Mouse (Mus musculus) neural tube, embryonic 10.5 days (tissue): Measurements from ENCODE around the gene BC004004.
"Not testable (repeated sequence)": the region's sequence is repeated elsewhere in the genome, so short reads cannot be mapped to it uniquely, and the experiment has no call there.

Experiments
- DNase-seq: peaks from one replicate; pipeline ENCODE4 v3.0.0-alpha.2; 2017; ENCODE audit warnings: low spot score; ENCODE audit errors: extremely low spot score

The BC004004 gene

GRCm38 (mm10) chr17:29268682-29269348, at the start of gene BC004004:
Gene BC004004, plus strand, starts transcription at chr17:29268788.
- DNase-seq: peak; percentile 97

DNA sequence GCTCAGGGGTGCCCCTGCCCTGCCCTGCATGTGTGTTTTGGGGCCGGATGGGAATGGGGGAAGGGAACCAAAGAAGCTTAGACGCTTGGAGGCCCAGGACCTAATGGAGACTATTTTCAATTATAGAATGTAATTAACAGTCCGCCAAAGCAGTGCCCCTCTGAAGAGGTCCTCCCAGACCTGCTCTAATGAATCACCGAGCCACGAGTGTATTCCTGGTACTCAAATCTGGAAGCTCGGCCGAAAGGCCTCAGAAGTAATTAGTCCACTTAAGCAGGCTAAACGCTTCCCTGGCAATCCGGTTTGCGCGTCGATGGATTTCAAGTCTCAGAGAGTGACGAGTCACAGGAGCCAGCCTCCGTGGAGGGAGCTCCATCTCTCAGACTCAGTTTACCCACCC, 48.0 kb upstream of the BC004004 start:
- DNase-seq: no peak

- no peak for DNase-seq
Measured at GRCm38 (mm10) chr17:29231109-29231508, 37.5 kb upstream of the BC004004 start.

GRCm38 (mm10) chr17:29236111-29236510, 32.5 kb upstream of the BC004004 start:
- DNase-seq: no peak

- peak; percentile 37 for DNase-seq
Measured at GRCm38 (mm10) chr17:29237267-29237771, 31.3 kb upstream of the BC004004 start.

DNA sequence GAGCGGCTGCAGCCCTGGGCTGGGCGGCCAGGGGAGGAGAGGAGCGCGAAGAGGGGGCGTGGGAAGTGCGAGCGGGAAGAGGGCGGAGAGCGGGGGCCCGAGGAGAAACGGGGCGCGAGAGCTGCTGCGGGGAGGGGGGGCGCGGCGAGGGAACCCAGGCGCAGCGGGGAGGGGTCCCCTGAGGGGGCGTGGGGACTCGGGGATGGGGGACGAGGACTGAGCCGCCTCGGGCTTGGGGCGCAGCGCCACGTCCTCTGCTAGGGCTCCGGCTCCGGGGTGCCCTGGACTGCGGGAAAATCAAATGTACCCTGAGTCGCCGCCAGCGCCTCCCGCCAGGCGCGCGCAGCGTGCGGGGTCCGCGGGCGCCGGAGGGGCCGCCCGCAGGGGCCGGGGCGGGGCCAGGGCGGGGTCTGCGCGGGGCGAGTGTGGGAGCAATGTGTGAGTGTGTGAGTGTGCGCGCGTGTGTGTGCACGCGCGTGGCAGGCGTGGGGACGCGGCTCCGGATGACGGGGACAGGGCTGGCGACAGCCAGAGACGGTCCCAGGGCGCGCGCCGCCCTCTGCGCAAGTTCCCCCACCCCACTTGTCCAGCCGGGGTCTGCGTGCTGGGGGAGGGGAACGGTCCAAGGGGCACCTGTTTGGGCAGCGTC, 30.7 kb upstream of the BC004004 start, which contains the start of gene Cpne5:
Gene Cpne5 (minus strand): TSS at position 396 of the 649 bp plus-strand sequence.
- peak; percentile 46 for DNase-seq

DNA sequence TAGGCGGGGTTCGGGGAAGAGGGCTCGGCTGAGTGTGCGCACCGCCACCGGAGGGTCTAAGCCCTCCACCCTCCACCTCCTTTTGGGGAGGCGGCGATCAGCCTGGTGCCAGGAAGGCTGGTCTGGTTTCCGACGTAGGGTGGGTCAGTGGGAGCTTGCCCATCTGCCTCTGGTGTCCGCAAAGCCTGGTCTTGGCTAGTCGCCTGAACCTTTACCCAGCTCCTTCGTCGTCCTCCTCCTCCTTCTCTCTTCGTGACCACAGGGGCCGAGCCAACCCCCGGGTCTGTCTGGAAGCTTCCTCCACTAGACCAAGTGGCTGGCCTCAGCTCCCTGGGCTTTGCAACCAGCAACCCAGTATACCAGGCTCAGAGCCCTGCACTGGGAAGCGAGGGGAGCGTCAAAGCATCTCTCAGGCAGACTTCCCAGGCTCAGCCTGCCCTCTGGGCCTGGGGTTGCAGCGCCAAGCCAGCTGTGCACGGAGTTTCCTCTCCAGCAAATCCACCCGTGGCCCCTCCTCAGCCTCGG, 30.1 kb upstream of the BC004004 start:
- DNase-seq: peak; percentile 52

GRCm38 (mm10) chr17:29244912-29245311, 23.7 kb upstream of the BC004004 start:
- DNase-seq: no peak

- no peak for DNase-seq
Measured at GRCm38 (mm10) chr17:29245725-29246124, 22.9 kb upstream of the BC004004 start.

DNA sequence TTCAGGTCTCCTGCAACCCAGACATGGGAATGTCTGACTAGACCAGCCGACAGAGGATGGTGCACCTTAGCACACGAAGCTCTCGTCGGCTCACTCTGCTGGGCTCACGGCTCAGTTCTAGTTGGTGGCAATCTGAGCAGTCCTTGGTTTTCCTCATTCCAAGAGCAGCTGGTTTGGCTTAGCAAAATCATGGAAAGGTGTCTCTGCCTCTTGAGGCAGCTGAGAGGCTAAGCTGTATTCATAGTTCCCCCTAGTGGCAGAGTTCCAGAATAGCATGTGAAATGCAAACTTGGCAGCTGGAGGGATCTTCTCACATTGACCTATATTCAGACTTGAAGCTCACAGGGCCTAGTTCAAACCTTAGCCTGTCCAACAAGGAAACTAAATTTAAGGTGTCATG, 22.0 kb upstream of the BC004004 start:
- DNase-seq: peak; percentile 60

- no peak for DNase-seq
Measured at GRCm38 (mm10) chr17:29247881-29248280, 20.7 kb upstream of the BC004004 start.

DNA sequence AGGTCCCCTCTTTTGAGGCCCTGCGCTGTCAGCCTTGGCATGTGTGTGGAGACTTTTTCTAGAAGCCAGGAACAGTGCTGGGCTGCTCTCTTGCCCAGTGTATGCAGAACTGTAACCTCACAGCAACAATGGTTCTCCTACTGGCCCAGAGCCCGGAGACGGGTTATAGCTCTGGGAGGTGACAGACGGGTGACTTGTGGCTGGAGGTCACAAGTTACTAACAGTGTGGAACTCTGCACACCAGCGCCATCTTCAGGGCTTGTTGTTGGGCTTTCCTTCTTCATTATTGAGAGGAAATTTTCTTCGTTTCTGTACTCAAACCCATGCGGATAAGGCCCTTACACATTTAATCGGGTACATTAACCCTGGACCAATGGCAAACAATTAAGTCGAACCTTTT, 19.1 kb upstream of the BC004004 start:
- no peak for DNase-seq

- DNase-seq: not testable (repeated sequence)
Measured at GRCm38 (mm10) chr17:29251006-29251405, 17.6 kb upstream of the BC004004 start.

DNA sequence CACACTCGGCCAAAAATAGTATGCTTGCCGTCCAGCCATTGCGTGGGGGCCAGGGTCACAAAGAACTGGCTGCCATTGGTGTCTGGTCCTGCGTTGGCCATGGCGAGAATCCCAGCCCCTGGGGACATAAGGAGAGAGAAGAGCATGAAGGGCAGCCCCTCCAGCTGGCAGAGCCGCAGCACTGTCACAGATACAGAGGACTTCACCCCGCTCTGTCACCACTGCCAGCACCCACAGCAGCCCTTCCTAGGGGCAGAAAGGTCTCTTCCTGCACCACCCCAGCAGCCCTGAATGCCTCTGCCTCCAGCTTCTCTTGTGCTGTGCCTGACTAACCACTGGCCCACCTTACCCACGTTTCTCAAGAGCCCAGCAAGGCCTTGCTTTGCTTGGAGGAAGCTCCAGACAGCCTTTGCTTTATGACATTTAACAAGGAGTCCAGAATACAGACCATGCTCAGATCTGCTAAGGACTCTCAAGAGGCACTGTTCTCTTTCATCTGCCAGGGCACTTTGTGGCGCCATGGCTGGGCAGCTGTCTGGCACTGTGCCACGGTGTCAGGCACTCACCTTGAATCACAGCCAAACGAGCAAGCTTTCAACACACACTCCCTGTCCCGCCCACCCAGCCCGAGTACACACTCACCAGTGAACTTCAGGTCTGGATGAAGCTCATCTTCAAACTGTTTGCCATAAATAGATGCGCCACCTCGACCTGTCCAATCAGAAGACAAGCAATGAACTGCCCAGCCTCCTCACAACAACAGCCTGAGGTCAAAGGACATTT, 16.8 kb upstream of the BC004004 start:
- DNase-seq: no peak

DNA sequence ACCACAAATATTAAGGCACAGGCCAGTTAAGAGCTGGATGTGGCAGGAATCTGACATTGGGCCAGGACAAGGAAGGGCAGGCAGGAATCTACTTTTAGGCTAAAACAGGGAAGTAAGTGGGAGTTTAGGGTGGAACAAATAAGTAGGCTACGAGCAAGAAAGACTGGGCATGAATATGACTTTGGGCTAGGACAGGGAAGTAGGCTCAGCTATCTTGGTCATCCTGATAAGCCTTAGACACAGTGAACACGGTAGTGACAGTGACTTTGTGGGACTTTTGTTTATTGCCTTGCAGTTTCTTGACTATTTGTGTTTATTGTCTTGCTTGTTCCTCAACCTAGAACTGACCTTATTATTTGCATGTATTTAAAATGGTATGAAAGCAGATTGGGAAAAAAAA, 15.4 kb upstream of the BC004004 start:
- no peak for DNase-seq

GRCm38 (mm10) chr17:29253684-29254083, 14.9 kb upstream of the BC004004 start:
- DNase-seq: no peak

- DNase-seq: not testable (repeated sequence)
Measured at GRCm38 (mm10) chr17:29254784-29255183, 13.8 kb upstream of the BC004004 start.

DNA sequence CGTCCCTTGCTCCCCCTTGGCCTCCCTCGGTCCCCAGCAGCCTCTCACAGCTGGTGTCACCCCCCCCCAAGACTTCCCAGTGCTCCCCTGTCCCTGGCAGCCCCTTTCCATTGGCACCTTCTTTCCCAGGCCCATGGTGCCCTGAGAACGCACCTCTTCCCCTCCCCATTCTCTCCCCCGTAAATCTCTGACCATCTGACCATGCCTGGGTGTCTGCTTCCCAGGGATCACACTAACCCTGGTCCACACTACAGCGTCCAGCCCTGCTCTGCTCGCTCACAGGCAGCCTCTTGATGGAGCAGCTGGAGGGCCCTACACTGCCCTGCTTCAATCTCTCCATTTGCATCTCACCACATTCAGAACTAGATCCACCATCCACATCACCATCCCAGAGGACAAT, 12.1 kb upstream of the BC004004 start:
- DNase-seq: no peak

- no peak for DNase-seq
Measured at GRCm38 (mm10) chr17:29257001-29257511, 11.5 kb upstream of the BC004004 start.

GRCm38 (mm10) chr17:29258025-29258558, 10.5 kb upstream of the BC004004 start:
- DNase-seq: no peak

DNA sequence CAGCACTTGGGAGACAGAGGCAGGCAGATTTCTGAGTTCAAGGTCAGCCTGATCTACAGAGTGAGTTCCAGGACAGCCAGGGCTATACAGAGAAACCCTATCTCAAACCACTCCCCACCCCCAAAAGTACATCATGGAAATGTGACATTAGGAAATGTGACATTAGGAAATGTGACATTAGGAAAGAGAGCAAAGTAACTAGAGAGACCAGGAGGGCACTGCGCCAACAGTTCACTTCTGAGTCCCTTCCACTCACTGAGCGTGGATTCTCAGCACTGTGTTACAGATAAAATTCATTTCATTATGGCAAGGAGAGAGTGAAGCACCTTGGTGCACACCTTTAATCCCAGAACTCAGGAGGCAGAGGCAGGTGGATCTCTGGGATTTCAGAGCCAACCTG, 9.7 kb upstream of the BC004004 start:
- DNase-seq: no peak
